Mouse (Mus musculus): ENCODE measurements around the gene Tbxas1. TPM values are rescaled to one million over a fixed set of nuclear protein-coding genes. Genes with fewer than 3 reads are reported as not detected.

The Tbxas1 gene
- polyA plus RNA-seq, 1 experiment from 2014 or later, result 1.7 TPM

GRCm38 (mm10) chr6:39018805-39019204, 143.6 kb downstream of the Tbxas1 start:
- H3K9me3 ChIP-seq (replicated peaks; ENCODE audit: control insufficient read depth, low read length), result no peaks in the 10 kb centered on the region
- H3K27ac ChIP-seq (ENCODE audit: low read depth, low read length), result no peak overlapping the region
- H3K36me3 ChIP-seq (ENCODE audit: control insufficient read depth, insufficient read depth, low read length), result no peaks in the 10 kb centered on the region
- no peak overlapping the region for H3K4me3 ChIP-seq (ENCODE audit: low read depth, low read length)
- 59% methylated on average over 7 of the region's 7 CpGs for WGBS (ENCODE audit: insufficient replicate concordance)
- no peak overlapping the region for H3K9ac ChIP-seq (ENCODE audit: low read depth, low read length)
- H3K4me2 ChIP-seq, result no peak overlapping the region
- ATAC-seq (replicated peaks; ENCODE audit: insufficient number of reproducible peaks, low FRiP score, low TSS enrichment), result no peak
- H3K27me3 ChIP-seq (ENCODE audit: control insufficient read depth, insufficient read depth, low read length), result no peaks in the 10 kb centered on the region
- H3K4me1 ChIP-seq (ENCODE audit: control insufficient read depth, insufficient read depth, low read length), result peaks cover 17% of the 10 kb centered on the region

DNA sequence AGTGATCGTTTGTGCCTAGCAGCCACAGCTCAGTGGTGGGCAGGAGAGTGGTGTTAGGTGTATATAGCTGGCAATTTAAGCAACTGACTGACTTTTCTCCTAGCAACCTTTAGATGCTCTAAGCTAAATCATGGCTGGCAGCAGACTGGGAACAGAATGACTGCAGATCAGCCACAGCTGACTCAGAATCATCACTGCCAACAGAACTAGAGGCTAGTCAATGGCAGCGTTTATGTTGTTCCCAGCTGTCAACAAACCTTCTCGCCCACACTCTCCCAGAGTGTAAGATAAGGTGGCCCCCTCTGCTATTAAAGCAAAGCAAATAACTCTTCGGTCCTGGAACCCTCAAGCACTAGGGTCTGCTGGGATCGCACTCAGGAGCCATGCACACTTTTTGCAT, 144.0 kb downstream of the Tbxas1 start:
- Histone ChIP-seq H3K9me3 (replicated peaks; ENCODE audit: control insufficient read depth, low read length) (no peaks in the 10 kb centered on the region), H3K9ac (ENCODE audit: low read depth, low read length) (no peak overlapping the region), H3K27me3 (ENCODE audit: control insufficient read depth, insufficient read depth, low read length) (no peaks in the 10 kb centered on the region), H3K36me3 (ENCODE audit: control insufficient read depth, insufficient read depth, low read length) (no peaks in the 10 kb centered on the region), H3K27ac (ENCODE audit: low read depth, low read length) (no peak overlapping the region), H3K4me1 (ENCODE audit: control insufficient read depth, insufficient read depth, low read length) (peaks cover 17% of the 10 kb centered on the region), H3K4me2 (no peak overlapping the region), H3K4me3 (ENCODE audit: low read depth, low read length) (no peak overlapping the region)
- ATAC-seq (replicated peaks; ENCODE audit: insufficient number of reproducible peaks, low FRiP score, low TSS enrichment), result no peak
- WGBS (ENCODE audit: insufficient replicate concordance), result 42% methylated on average over 5 of the region's 5 CpGs

- no peak overlapping the region for H3K27ac ChIP-seq (ENCODE audit: low read depth, low read length)
- 53% methylated on average over 1 of the region's 1 CpGs for WGBS (ENCODE audit: insufficient replicate concordance)
- H3K27me3 ChIP-seq (ENCODE audit: control insufficient read depth, insufficient read depth, low read length), result no peaks in the 10 kb centered on the region
- no peak overlapping the region for H3K4me3 ChIP-seq (ENCODE audit: low read depth, low read length)
- peaks cover 17% of the 10 kb centered on the region for H3K4me1 ChIP-seq (ENCODE audit: control insufficient read depth, insufficient read depth, low read length)
- no peak for ATAC-seq (replicated peaks; ENCODE audit: insufficient number of reproducible peaks, low FRiP score, low TSS enrichment)
- H3K9ac ChIP-seq (ENCODE audit: low read depth, low read length), result no peak overlapping the region
- H3K4me2 ChIP-seq, result no peak overlapping the region
- H3K9me3 ChIP-seq (replicated peaks; ENCODE audit: control insufficient read depth, low read length), result no peaks in the 10 kb centered on the region
- no peaks in the 10 kb centered on the region for H3K36me3 ChIP-seq (ENCODE audit: control insufficient read depth, insufficient read depth, low read length)
Observed at GRCm38 (mm10) chr6:39021909-39022308, 146.7 kb downstream of the Tbxas1 start.

GRCm38 (mm10) chr6:39022461-39023181, 147.4 kb downstream of the Tbxas1 start:
- Histone ChIP-seq H3K4me2 (no peak overlapping the region), H3K9me3 (replicated peaks; ENCODE audit: control insufficient read depth, low read length) (no peaks in the 10 kb centered on the region), H3K4me3 (ENCODE audit: low read depth, low read length) (no peak overlapping the region), H3K4me1 (ENCODE audit: control insufficient read depth, insufficient read depth, low read length) (peaks cover 17% of the 10 kb centered on the region), H3K9ac (ENCODE audit: low read depth, low read length) (no peak overlapping the region), H3K27ac (ENCODE audit: low read depth, low read length) (no peak overlapping the region), H3K27me3 (ENCODE audit: control insufficient read depth, insufficient read depth, low read length) (no peaks in the 10 kb centered on the region), H3K36me3 (ENCODE audit: control insufficient read depth, insufficient read depth, low read length) (no peaks in the 10 kb centered on the region)
- 64% methylated on average over 7 of the region's 7 CpGs for WGBS (ENCODE audit: insufficient replicate concordance)
- no peak for ATAC-seq (replicated peaks; ENCODE audit: insufficient number of reproducible peaks, low FRiP score, low TSS enrichment)

DNA sequence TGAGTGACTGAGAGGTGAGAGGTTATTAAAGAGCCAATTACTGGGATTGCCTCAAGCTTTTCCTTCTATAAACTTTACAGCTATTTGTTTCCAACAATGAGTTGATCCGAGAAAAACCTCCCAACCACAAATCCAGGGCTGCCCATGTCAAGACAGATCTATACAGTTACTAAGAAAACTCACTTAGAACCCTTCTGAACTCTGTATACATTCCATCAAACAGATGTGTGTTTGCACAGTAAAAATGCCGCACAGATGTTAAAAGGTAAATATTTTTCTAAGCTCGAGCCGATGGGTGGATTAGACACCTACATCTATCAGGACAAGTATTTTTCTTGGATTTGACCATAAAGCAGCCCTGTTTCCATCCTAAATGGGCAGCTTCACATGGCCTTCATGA, 149.4 kb downstream of the Tbxas1 start:
- no peak overlapping the region for H3K4me2 ChIP-seq
- whole genome bisulfite sequencing (ENCODE audit: insufficient replicate concordance), result 59% methylated on average over 4 of the region's 4 CpGs
- H3K4me1 ChIP-seq (ENCODE audit: control insufficient read depth, insufficient read depth, low read length), result peaks cover 14% of the 10 kb centered on the region
- H3K9me3 ChIP-seq (replicated peaks; ENCODE audit: control insufficient read depth, low read length), result no peaks in the 10 kb centered on the region
- H3K9ac ChIP-seq (ENCODE audit: low read depth, low read length), result no peak overlapping the region
- H3K36me3 ChIP-seq (ENCODE audit: control insufficient read depth, insufficient read depth, low read length), result no peaks in the 10 kb centered on the region
- no peaks in the 10 kb centered on the region for H3K27me3 ChIP-seq (ENCODE audit: control insufficient read depth, insufficient read depth, low read length)
- no peak overlapping the region for H3K4me3 ChIP-seq (ENCODE audit: low read depth, low read length)
- 0 out of 2 replicates have a peak overlapping the region, but pooled peaks have one; percentile 10 for H3K27ac ChIP-seq (ENCODE audit: low read depth, low read length)
- ATAC-seq (replicated peaks; ENCODE audit: insufficient number of reproducible peaks, low FRiP score, low TSS enrichment), result no peak

DNA sequence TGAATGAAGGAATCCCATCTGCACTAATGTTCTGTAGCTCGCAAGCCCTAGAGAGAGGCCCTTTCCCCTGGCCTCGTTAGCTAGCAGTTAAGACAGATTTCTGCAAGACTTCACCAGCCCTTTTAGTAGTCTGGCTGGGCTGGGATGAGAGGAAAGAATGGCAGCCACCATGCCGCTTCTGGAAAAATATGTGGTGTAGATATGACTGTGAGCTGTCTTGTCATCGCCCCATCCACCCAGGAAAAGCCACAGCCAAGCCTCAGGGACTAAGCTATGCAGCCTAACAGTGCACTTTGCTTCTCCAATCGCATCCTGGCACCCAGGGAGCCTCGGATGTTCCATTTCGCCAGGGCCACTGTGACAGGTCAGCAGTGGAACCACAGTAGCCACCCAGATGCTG, 149.8 kb downstream of the Tbxas1 start:
- no peak overlapping the region for H3K9ac ChIP-seq (ENCODE audit: low read depth, low read length)
- no peaks in the 10 kb centered on the region for H3K27me3 ChIP-seq (ENCODE audit: control insufficient read depth, insufficient read depth, low read length)
- H3K36me3 ChIP-seq (ENCODE audit: control insufficient read depth, insufficient read depth, low read length), result no peaks in the 10 kb centered on the region
- no peaks in the 10 kb centered on the region for H3K9me3 ChIP-seq (replicated peaks; ENCODE audit: control insufficient read depth, low read length)
- H3K4me3 ChIP-seq (ENCODE audit: low read depth, low read length), result no peak overlapping the region
- peak overlapping the region; percentile 43; the same call in 1 of the 2 replicates for H3K27ac ChIP-seq (ENCODE audit: low read depth, low read length)
- no peak overlapping the region for H3K4me2 ChIP-seq
- H3K4me1 ChIP-seq (ENCODE audit: control insufficient read depth, insufficient read depth, low read length), result peaks cover 13% of the 10 kb centered on the region
- ATAC-seq (replicated peaks; ENCODE audit: insufficient number of reproducible peaks, low FRiP score, low TSS enrichment), result no peak
- 48% methylated on average over 7 of the region's 7 CpGs for WGBS (ENCODE audit: insufficient replicate concordance)

- Histone ChIP-seq H3K9me3 (replicated peaks; ENCODE audit: control insufficient read depth, low read length) (no peaks in the 10 kb centered on the region), H3K4me3 (ENCODE audit: low read depth, low read length) (no peak overlapping the region), H3K4me2 (no peak overlapping the region), H3K27ac (ENCODE audit: low read depth, low read length) (no peak overlapping the region), H3K9ac (ENCODE audit: low read depth, low read length) (no peak overlapping the region), H3K36me3 (ENCODE audit: control insufficient read depth, insufficient read depth, low read length) (no peaks in the 10 kb centered on the region), H3K27me3 (ENCODE audit: control insufficient read depth, insufficient read depth, low read length) (no peaks in the 10 kb centered on the region), H3K4me1 (ENCODE audit: control insufficient read depth, insufficient read depth, low read length) (no peaks in the 10 kb centered on the region)
- 70% methylated on average over 4 of the region's 4 CpGs for WGBS (ENCODE audit: insufficient replicate concordance)
- no peak for ATAC-seq (replicated peaks; ENCODE audit: insufficient number of reproducible peaks, low FRiP score, low TSS enrichment)
Observed at GRCm38 (mm10) chr6:39030714-39031113, 155.5 kb downstream of the Tbxas1 start.

GRCm38 (mm10) chr6:39033676-39034075, 158.5 kb downstream of the Tbxas1 start:
- no peaks in the 10 kb centered on the region for H3K9me3 ChIP-seq (replicated peaks; ENCODE audit: control insufficient read depth, low read length)
- no peaks in the 10 kb centered on the region for H3K36me3 ChIP-seq (ENCODE audit: control insufficient read depth, insufficient read depth, low read length)
- no peaks in the 10 kb centered on the region for H3K4me1 ChIP-seq (ENCODE audit: control insufficient read depth, insufficient read depth, low read length)
- ATAC-seq (replicated peaks; ENCODE audit: insufficient number of reproducible peaks, low FRiP score, low TSS enrichment), result no peak
- 80% methylated on average over 7 of the region's 7 CpGs for WGBS (ENCODE audit: insufficient replicate concordance)
- H3K9ac ChIP-seq (ENCODE audit: low read depth, low read length), result no peak overlapping the region
- no peak overlapping the region for H3K4me3 ChIP-seq (ENCODE audit: low read depth, low read length)
- no peak overlapping the region for H3K4me2 ChIP-seq
- H3K27me3 ChIP-seq (ENCODE audit: control insufficient read depth, insufficient read depth, low read length), result no peaks in the 10 kb centered on the region
- no peak overlapping the region for H3K27ac ChIP-seq (ENCODE audit: low read depth, low read length)

DNA sequence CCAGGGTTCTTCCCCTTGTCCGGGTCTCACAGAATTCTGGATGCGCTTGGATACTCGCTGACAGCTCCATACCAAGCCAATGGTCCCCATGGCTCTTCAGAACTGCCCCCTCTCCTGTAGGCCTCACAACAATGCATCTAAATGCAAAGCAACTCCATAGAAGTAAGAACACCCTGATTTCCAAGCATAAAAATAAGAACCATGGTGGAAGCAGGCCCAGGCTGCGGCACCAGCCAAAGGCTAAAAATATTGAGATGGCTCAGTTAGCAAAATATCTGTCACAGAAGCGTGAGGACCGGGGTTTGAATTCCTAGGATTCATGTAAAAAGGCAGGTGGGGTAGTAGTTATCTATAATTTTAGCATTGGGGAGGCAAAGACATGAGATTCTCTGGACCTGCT, 159.8 kb downstream of the Tbxas1 start:
- no peak overlapping the region for H3K9ac ChIP-seq (ENCODE audit: low read depth, low read length)
- H3K27ac ChIP-seq (ENCODE audit: low read depth, low read length), result no peak overlapping the region
- 88% methylated on average over 6 of the region's 6 CpGs for WGBS (ENCODE audit: insufficient replicate concordance)
- no peak overlapping the region for H3K4me2 ChIP-seq
- no peak overlapping the region for H3K4me3 ChIP-seq (ENCODE audit: low read depth, low read length)
- no peak for ATAC-seq (replicated peaks; ENCODE audit: insufficient number of reproducible peaks, low FRiP score, low TSS enrichment)
- H3K27me3 ChIP-seq (ENCODE audit: control insufficient read depth, insufficient read depth, low read length), result no peaks in the 10 kb centered on the region
- no peaks in the 10 kb centered on the region for H3K9me3 ChIP-seq (replicated peaks; ENCODE audit: control insufficient read depth, low read length)
- no peaks in the 10 kb centered on the region for H3K4me1 ChIP-seq (ENCODE audit: control insufficient read depth, insufficient read depth, low read length)
- no peaks in the 10 kb centered on the region for H3K36me3 ChIP-seq (ENCODE audit: control insufficient read depth, insufficient read depth, low read length)

All from heart, embryonic 11.5 days (tissue).